Comparison of ENCODE assay signal across 11 mouse cellular contexts in the genomic region with DNA sequence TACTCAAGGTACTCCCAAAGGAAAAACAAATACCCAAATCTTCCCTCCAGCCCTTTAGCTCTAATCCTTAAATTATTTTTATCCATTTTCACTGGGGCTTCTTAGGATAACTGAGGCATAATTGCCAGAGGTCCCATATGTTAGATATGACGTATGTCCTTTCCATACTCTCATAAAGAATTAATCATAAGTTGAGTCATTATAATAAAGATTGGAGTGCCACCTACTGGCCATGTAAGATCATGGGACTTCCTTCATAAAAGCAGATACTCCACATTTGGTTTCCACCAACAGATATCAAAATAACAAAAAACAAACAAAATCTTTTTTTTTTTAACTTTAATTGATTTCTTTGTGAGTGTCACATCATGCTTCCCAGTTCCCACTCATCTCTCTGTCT.
A peak's percentile ranks its signal among the peaks of the same experiment; 100 is the strongest.
DNase-seq lines count a peak whose midpoint lies in the region; ATAC-seq lines count a peak whose summit lies in the region.
"Had no signal": no experiment of that assay in that cellular context is flagged by ENCODE, and none has a peak within 500 bp of the region (broad histone marks: within the 10 kb centered on the region; RNA-seq: fewer than 3 reads in every experiment).

No protein-coding gene starts in this region.

- 25% methylated on average over 1 of the region's 1 CpGs for WGBS in forebrain, embryonic 14.5 days
- WGBS in forebrain, embryonic 15.5 days, result 15% methylated on average over 1 of the region's 1 CpGs

- H3K9me3 ChIP-seq in forebrain, embryonic 14.5 days (replicated peaks; ENCODE audit: control insufficient read depth, low read length), result no peaks in the 10 kb centered on the region
- H3K9me3 ChIP-seq in forebrain, embryonic 15.5 days, result no peaks in the 10 kb centered on the region

- intact Hi-C loops in left cerebral cortex, postnatal 4 days (cut with DNase I), result no loop called here

- ATAC-seq in forebrain, embryonic 14.5 days, result no peak
- ATAC-seq in forebrain, embryonic 15.5 days (replicated peaks), result no peak

- no peak overlapping the region for H3K27ac ChIP-seq in forebrain, embryonic 14.5 days (ENCODE audit: low read depth, low read length)
- H3K27ac ChIP-seq in forebrain, embryonic 15.5 days (replicated peaks), result no peak overlapping the region

- H3K9ac ChIP-seq in forebrain, embryonic 14.5 days (ENCODE audit: low read length), result no peak overlapping the region
- H3K9ac ChIP-seq in forebrain, embryonic 15.5 days (replicated peaks), result no peak overlapping the region

- DNase-seq in forebrain, embryonic 14.5 days (ENCODE audit: low spot score), result peak; percentile 83
- peak; percentile 4 for DNase-seq in left cerebral cortex, postnatal 4 days
- no peak for DNase-seq in left cerebral cortex, adult 9 months (ENCODE audit: low spot score in 2 of 2)
- DNase-seq in MEL-GATA-1-ER (ENCODE audit: extremely low read depth, low read depth), result peak; percentile 18
- peak; percentile 2 for DNase-seq in mesoderm, embryonic 11.5 days (ENCODE audit: low read depth, low spot score)
- no peak for DNase-seq in frontal cortex, postnatal 14 days (ENCODE audit: low spot score in 2 of 2)
- no peak for DNase-seq in gastrocnemius, adult 8-10 months (ENCODE audit: low spot score in 2 of 2)
- DNase-seq: heart, adult 11 months; right cerebral cortex, postnatal 14 days; thymus, adult 2 months had no signal

- H3K4me3 ChIP-seq in forebrain, embryonic 14.5 days (ENCODE audit: low read depth, low read length), result no peak overlapping the region
- H3K4me3 ChIP-seq in forebrain, embryonic 15.5 days, result no peak overlapping the region

- no peaks in the 10 kb centered on the region for H3K36me3 ChIP-seq in forebrain, embryonic 14.5 days (ENCODE audit: control insufficient read depth, insufficient read depth, low read length)
- H3K36me3 ChIP-seq in forebrain, embryonic 15.5 days, result no peaks in the 10 kb centered on the region

- H3K27me3 ChIP-seq in forebrain, embryonic 14.5 days (replicated peaks; ENCODE audit: control insufficient read depth, insufficient read depth, low read length), result no peaks in the 10 kb centered on the region
- no peaks in the 10 kb centered on the region for H3K27me3 ChIP-seq in forebrain, embryonic 15.5 days

- no peaks in the 10 kb centered on the region for H3K4me1 ChIP-seq in forebrain, embryonic 14.5 days (ENCODE audit: control insufficient read depth, insufficient read depth, low read length)
- peaks cover 6% of the 10 kb centered on the region; the same call in 1 of the 2 replicates for H3K4me1 ChIP-seq in forebrain, embryonic 15.5 days

- no peak overlapping the region for H3K4me2 ChIP-seq in forebrain, embryonic 14.5 days (ENCODE audit: low read length)
- no peak overlapping the region for H3K4me2 ChIP-seq in forebrain, embryonic 15.5 days (replicated peaks)

Comparison
In these comparisons a context has a peak if more than half of its experiments do, and no peak if none do; other contexts are left out.
1. DNase-seq: peak in forebrain, embryonic 14.5 days (single experiment), left cerebral cortex, postnatal 4 days (single experiment), MEL-GATA-1-ER (single experiment) and mesoderm, embryonic 11.5 days (single experiment); none in left cerebral cortex, adult 9 months (0 of 2), frontal cortex, postnatal 14 days (0 of 2) and gastrocnemius, adult 8-10 months (0 of 2).